Mouse (Mus musculus): ENCODE results near the gene Fam189b.

DNA sequence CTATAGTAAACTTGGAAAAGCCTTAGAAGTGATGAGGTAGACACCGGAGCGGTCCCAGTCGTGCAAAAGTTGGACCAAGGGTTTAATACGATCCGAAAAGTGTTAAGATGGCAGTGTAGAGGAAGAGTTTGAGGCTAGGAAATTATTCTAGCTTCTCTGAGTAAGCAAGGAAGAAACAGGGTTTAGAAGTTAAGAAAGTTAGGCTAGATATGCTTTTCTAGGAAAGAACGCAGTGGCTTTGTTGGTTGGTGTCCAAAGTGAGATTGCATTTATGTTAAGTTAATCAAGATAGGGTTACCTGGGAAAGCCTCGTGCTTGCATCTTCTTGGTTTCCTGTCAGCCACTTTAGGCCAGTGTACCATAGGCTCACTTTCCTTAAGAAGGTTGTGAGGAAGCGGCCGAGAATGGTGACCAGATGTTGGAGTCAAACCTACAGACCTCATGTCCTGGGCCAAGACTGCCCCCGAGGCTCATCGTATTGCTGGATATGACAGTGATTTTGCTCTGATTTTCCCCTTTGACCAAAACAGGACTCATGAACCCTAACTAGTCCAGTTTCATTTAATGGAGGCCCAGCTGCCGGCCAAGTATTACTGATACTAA, 17.6 kb upstream of the Fam189b start:
- TF ChIP-seq CTCF (IDR thresholded peaks at IDR 0.05) = no peak
- TF ChIP-seq POLR2A (IDR thresholded peaks at IDR 0.05; ENCODE audit: insufficient read depth, low read depth, low read length) = no peak
- no peak for TF ChIP-seq EP300 (IDR thresholded peaks at IDR 0.05; ENCODE audit: insufficient read depth, low read depth, low read length)
